Mouse (Mus musculus) lung, adult 2 months (tissue): Measurements from ENCODE around the gene Inip.

Source experiments
- CTCF ChIP-seq: fragments of 200-500 bp; IDR thresholded peaks from 2 replicates; pipeline ENCODE4 v1.5.1; 2011; ENCODE audit warnings: mild to moderate bottlenecking, low read length, control low read depth; ENCODE audit not compliant: insufficient read depth
- POLR2A ChIP-seq: fragments of 200-500 bp; IDR thresholded peaks from 2 replicates; pipeline ENCODE4 v1.6.1; 2011; ENCODE audit warnings: low read depth, mild to moderate bottlenecking, control low read depth, low read length, borderline replicate concordance; ENCODE audit errors: extremely low read depth

- TF ChIP-seq POLR2A: no peak
- TF ChIP-seq CTCF: no peak
Observed at GRCm38 (mm10) chr4:59801489-59801888, at the start of gene Inip.
